ENCODE assay signal across 8 mouse cellular contexts in genomic region chr2:121170980-121171742, GRCm38 (mm10). TPM values are rescaled to one million over a fixed set of nuclear protein-coding genes. Genes with fewer than 3 reads are reported as not detected.
DNase-seq lines count a peak whose midpoint lies in the region; ATAC-seq lines count a peak whose summit lies in the region.

Gene Zscan29, minus strand, starts transcription at chr2:121171125.

- under 1% methylated on average over 64 of the region's 66 CpGs for WGBS in hindbrain, embryonic 16.5 days
- WGBS in macrophage (ENCODE audit: missing documents): 1% methylated on average over 66 of the region's 66 CpGs

- H3K9ac ChIP-seq in hindbrain, embryonic 16.5 days (ENCODE audit: low read depth, low read length): peak within 1 kb of the TSS; percentile 83

- no peaks in the 10 kb centered on the region for H3K9me3 ChIP-seq in hindbrain, embryonic 16.5 days (ENCODE audit: control insufficient read depth, low read length)

- peak; percentile 99 for ATAC-seq in hindbrain, embryonic 16.5 days

- peak within 1 kb of the TSS; percentile 89 for H3K27ac ChIP-seq in hindbrain, embryonic 16.5 days (ENCODE audit: low read depth, low read length)
- peak within 1 kb of the TSS; percentile 77 for H3K27ac ChIP-seq in macrophage

- H3K4me2 ChIP-seq in hindbrain, embryonic 16.5 days (ENCODE audit: low read length): peak within 1 kb of the TSS; percentile 91

- H3K4me3 ChIP-seq in hindbrain, embryonic 16.5 days (ENCODE audit: low read length): peak within 1 kb of the TSS; percentile 67
- peak within 1 kb of the TSS; percentile 77 for H3K4me3 ChIP-seq in macrophage (ENCODE audit: inconsistent target)

- H3K4me1 ChIP-seq in hindbrain, embryonic 16.5 days (ENCODE audit: control insufficient read depth, insufficient read depth, low read depth, low read length): peaks cover 22% of the 10 kb centered on the region

- H3K27me3 ChIP-seq in hindbrain, embryonic 16.5 days (replicated peaks; ENCODE audit: control insufficient read depth, insufficient read depth, low read length): no peaks in the 10 kb centered on the region

- H3K79me2 ChIP-seq in macrophage (ENCODE audit: inconsistent target): peaks cover 76% of the 10 kb centered on the region

- H3K36me3 ChIP-seq in hindbrain, embryonic 16.5 days (ENCODE audit: control insufficient read depth, insufficient read depth, low read length): peaks cover 9% of the 10 kb centered on the region
- peaks cover 33% of the 10 kb centered on the region for H3K36me3 ChIP-seq in macrophage (ENCODE audit: inconsistent target)

- peak; percentile 93 for DNase-seq in R1 (ENCODE audit: low read depth, low spot score)
- peak; percentile 88 to 93 for DNase-seq in cerebellum, postnatal 25 days
- peak; percentile 84 to 86 for DNase-seq in frontal cortex, postnatal 36 days (ENCODE audit: low spot score in 2 of 2)
- peak; percentile 86 to 89 for DNase-seq in left cerebral cortex, adult 18-20 months (ENCODE audit: low spot score in 2 of 2)
- DNase-seq in right cerebral cortex, adult 18-20 months: peak; percentile 89
- peak; percentile 66 for DNase-seq in urinary bladder, postnatal 10 days (ENCODE audit: low spot score)

RNA-seq across cellular contexts. Expression of gene Zscan29, which starts in this region (rescaled TPM):
- 6.9 and 7.0 TPM in 2 replicates for polyA plus RNA-seq in hindbrain, embryonic 16.5 days (2015; fragmentation: Nextera tagmentation; extraction: Ambion mirVana)
- total RNA-seq in left cerebral cortex, adult 18-20 months (2021): 1 to 10 TPM; 6.5 to 6.9 TPM
- total RNA-seq in macrophage (2018; cell fraction: chromatin; rRNA removed): 100 to 1,000 TPM in 3 of 26 experiments, 10 to 100 TPM in 23; 11.4 to 113 (median 39.8) TPM
- 10 to 100 TPM in 24 of 26 experiments, 1 to 10 TPM in 2; 7.3 to 55.0 (median 29.3) TPM for total RNA-seq in macrophage (2018; cell fraction: cytosol; rRNA removed)
- total RNA-seq in macrophage (2018; cell fraction: nucleus; rRNA removed): 100 to 1,000 TPM in 1 of 26 experiments, 10 to 100 TPM in 25; 11.2 to 104 (median 47.3) TPM
- polyA plus RNA-seq in macrophage (2018): 16.2 to 24.6 TPM (median 22.3 TPM) in 3 replicates

Comparison
In these comparisons a context has a peak if more than half of its experiments do, and no peak if none do; other contexts are left out.
1. Peak in every context shown above with its lines: DNase-seq, ATAC-seq, H3K4me3 ChIP-seq and H3K27ac ChIP-seq.